Mouse (Mus musculus) right cerebral cortex, postnatal 10 days (tissue): ENCODE results near the gene Ddc.
A peak's percentile ranks its signal among the peaks of the same experiment; 100 is the strongest.

ENCODE experiments used
- DNase-seq, 2 experiments: peaks; one replicate each; pipeline ENCODE4 v3.0.0; 2021; ENCODE audit warnings: low spot score in 2 of 2

Ddc gene

DNA sequence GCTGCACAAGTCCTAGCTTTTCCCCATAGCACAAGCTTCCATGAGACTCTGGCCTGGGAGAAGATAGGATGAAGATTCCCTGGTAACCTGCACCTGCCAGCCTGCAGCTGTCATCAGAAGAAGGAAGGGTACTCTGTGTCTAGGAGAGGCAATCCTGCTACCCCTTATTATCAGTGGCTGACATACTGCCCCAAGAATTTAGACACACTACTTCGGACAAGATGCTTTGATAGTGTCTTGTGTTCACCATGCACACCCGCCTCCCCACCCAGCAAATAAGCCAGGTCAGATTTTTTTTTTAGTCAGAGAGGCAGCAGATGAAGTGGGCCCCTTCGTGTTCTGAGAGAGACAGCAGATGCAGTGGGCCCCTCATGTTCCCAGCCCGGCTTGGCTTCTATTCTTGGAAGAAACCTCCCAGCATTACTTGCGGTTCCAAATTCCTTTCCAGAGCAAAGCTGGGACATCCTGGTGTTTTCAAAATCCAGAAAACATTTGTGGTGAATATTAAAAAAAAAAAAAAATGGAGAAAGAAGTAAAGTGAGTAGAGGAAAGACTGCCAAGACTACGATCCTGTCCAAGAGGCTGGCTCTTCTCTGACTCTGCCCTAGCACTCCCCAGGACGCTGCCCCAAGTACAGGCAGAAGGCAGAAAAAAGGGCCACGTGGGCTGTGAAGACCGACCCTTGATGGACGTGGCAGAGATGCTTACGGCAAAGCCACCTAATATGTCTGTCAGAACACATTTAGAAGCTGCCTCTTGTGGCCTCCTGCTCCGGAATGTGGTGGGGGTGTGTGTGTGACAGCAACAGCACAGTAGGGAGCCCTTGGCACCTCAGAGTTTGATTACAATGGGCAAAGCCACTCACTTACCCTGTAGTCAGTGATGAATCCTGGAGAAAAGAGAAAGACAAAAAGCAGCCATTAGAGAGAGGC is 73.7 kb downstream of the Ddc start:
- DNase-seq = no peak

DNA sequence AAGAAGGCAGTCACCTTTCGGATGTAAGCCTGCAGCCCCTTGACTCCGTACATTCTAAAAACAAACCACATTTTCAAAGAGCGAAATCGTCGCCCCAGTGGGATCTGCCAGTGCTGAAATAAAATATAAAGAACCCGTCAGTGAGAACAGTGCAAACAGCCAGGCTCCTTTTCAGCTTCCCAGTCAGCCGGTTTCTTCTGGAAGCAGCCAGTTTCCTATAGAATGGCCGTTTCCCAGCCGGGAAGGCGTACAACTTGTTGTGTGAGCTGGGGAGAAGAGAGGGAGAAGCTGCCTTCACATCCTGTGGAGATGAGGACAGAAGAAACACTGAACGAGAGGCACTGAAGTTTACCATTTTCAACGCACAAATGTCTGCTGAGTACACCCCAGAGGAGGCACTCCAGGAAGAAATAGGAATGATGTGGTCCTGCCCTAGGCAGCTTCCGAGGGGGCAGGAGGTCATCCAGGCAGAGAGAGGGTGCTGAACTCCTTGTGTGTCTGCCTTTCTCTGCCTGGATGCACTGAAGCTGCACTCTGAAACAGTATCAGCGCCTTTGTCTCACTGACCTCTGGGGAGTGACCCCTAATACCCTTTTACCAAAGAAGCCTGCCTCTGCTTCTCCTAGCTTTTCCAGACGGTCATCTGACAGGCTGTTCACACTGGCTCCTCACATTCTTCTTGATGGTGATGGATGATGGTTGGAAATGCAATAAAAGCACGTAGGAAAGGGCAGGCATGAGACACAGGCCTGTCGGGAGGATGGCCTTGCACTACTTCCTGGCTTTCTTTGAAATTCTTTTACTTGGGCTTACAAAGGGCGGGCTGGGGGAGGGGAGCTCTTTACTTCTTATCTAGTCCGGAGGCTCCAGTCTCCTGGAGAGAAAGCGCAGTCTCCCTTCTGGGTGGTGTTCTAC is 75.5 kb downstream of the Ddc start:
- DNase-seq = peak; percentile 38 to 42

DNA sequence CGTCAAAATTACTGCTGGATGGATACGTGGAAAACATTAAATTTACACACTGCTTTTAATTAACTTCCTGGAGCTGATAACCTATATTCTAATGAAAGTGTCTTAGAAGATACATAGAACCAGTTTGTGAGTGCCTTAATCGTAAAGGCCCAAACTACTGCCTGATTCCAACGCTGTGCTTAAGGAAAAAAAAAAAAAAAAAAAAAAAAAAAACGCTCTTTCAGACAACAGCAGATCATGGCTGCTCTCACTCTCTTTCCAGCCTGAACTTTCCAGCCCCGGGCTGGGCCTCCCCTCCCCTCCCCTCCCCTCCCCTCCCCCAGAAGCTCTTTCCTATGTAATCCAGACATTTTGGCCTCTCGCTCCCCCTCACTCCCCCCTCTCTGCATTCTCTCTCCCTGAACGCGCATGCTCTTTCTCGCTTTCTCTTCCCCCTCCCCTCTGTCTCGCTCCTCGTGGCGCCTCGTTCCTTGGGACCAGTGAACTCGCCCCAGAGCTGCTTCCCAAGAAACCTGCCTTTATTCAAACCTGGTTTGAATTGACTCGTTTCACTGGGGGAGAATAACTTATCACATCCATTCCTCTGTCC is 76.5 kb downstream of the Ddc start:
- peak; percentile 62 to 66 for DNase-seq

DNA sequence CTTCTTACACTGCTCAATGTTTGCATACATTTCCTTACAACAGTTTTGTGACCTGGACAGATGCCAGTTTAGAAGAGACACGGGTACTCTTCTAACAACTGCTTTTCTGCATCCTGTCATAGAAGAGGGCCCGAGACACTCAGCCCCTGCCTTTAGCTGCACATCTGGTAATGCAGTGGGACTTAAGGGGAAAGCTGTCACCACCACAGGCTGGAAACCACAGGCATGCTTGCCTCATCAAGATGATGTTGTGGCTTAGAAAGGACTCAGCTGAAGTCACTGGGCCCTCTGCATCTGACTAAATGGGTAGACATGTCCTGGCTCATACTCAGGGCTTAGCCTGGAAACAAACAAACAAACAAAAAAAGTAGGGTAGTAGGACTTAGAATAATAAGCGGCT is 77.2 kb downstream of the Ddc start:
- no peak for DNase-seq

DNA sequence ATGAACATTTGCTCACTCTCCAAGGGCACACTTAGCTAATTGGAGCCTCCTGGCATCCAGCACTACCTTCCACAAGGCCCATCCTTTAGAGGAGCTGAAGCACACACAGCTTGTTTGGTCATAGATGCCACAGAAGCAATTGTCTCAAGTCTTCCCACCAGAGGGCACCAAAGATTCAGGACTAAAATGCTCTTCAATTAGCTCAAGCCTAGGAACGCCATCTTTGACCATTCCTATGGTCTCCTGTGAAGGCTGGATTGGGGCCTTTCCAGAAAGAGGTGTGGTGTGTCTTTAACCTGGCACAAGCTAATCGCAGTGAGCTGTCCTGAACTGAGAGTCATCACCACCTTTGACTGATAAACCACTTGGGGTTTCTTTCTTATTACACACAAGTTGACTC is 77.7 kb downstream of the Ddc start:
- DNase-seq = peak; percentile 88 to 89

DNA sequence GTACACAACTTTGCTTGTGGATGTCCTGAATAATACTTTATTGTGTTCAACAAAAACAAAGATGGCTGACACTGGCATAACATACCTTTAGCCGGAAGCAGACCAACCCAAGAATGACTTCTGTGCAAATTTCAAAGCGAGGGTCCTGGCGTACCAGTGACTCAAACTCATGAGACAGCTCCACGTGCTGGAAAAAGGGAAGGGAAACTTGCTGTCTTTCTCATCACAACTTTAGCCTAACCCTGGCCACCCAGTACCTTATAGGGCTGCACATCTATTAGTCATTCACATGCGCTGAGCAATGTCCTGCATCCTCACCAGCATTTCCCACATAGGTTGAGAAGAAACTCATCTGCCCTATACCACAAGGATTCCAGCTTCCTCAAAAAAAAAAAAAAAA is 78.7 kb downstream of the Ddc start:
- DNase-seq = no peak

DNA sequence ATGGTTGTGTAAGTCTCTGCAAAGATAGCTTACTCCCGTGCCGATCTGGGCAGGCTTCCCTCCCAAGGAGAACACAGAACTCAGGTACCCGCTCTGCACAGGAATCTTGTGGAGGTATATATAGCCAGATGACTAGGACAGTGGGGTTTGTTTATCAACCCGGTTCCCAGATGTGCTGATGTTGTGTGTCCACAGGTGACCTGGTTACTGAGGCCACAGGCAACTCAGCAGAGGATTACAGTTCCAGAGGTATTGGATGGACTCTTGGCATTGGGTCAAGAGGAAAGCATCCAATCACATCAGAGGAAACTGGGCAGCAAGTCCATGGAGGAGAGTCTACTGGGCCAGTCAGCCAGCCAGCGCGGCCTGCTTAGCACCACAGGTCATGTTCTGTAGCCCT is 79.1 kb downstream of the Ddc start:
- DNase-seq = no peak

DNA sequence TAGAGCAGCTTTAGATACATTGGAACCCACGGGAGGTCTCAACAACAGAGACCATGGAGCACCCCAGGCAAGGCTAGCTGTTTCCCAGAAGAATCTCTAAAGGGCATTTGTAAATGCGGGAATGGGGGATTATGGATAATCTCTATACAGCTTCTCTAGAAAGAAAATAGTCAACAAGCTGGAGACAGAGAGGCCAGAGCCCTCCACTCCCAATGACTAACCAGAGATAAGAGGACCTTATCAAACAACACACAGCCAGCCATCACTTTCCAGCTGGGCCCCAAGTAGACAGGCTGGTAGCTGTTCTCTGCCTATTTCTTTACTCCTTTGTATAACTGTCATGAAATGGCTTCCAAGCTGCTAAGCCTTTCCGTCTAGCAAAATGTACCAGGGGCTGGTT is 82.2 kb downstream of the Ddc start:
- DNase-seq = no peak

DNA sequence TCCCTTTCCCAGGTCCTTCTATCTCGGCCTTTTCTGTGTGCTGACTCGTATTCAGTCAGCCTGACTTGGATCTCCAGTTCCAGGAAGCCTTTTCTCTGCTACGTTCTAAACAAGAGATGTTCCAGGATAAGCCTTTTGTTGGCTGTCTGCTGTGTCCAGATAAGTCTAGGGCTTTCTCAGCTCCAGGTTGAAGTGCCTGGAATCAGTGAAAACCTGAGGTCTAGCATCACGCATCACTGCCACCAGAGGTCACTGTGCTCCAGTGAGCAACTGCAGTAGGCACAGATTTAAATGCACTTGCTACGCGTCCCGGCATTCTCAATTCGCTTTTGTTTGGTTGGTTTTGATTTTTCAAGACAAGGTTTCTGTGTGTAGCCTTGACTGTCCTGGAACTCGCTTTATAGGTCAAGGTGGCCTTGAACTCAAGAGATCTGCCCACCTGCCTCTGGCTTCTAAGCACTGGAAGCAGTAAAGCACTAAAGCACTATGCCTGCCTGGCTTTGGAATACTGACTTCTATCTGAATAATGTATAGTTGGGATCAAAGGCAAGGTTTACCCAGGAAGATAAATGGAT is 86.0 kb downstream of the Ddc start:
- DNase-seq = peak; percentile 84 to 88

DNA sequence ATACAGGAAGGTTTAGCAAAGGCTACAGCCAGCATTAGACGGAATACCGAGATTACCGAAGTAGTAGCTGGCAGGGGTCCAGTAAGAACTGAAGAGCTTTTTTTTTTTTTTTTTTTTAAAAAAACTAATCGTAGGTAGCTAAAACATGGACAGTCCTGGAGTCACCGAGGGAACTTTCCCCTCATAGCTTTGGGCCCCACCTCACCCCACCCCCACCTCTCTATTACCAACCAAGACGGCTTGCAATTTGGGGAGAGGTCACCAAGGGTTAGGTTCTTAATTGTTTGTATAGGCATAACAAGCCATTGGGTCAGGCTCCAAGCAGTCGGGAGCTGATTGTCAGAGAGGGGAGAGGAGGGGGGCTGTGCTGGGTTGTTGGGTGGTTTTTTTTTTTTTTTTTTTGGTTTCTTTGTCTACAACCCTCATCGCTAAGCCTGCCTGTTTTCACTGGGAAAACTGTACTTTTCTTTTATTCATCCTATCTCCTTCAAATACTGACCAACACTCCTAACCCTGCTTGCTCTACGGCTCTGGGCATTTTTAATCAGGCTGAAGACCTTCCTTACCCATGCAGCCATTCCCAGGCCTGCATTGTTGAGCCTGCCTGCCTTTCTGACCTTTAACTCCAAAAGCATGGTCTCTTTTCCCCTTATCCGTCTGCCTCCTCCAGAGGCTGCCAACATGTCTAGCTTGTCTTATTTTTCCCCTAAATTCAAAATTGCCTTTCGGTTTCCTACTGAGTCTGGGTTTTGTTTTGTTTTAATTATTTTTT is 88.4 kb downstream of the Ddc start:
- DNase-seq = no peak

DNA sequence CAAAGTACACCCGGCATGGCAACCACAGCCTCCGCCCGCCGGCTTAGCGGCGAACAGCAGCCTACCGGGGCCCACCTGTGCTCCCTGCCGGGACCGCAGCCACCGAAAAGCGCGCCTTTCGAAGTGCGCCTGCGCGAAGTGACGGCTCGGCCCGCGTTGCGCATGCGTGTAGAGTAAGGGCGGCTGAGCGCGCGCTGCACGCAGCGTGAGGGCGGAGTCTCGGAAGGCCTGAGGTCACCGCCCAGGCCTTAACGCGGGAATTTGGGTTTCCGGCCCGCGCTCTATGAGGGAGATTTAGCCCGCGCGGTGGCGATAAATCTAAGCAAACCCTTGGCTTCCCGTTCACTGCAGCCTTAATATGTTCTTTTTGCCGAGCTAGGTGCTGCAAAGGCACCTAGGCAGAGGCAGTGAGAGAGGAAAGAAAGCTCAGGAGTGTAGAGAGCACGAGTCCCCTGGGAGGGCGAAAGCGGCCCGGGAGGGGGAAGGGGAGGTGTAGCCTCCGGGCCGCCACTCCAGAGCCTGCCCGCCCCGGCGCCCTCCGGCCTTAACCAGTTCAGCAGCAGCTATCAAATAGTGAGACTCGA is 89.0 kb downstream of the Ddc start, which contains the start of gene Fignl1:
TSS of gene Fignl1 (minus strand) at position 143 of the 584 bp plus-strand sequence.
- DNase-seq = peak; percentile 94 to 96

DNA sequence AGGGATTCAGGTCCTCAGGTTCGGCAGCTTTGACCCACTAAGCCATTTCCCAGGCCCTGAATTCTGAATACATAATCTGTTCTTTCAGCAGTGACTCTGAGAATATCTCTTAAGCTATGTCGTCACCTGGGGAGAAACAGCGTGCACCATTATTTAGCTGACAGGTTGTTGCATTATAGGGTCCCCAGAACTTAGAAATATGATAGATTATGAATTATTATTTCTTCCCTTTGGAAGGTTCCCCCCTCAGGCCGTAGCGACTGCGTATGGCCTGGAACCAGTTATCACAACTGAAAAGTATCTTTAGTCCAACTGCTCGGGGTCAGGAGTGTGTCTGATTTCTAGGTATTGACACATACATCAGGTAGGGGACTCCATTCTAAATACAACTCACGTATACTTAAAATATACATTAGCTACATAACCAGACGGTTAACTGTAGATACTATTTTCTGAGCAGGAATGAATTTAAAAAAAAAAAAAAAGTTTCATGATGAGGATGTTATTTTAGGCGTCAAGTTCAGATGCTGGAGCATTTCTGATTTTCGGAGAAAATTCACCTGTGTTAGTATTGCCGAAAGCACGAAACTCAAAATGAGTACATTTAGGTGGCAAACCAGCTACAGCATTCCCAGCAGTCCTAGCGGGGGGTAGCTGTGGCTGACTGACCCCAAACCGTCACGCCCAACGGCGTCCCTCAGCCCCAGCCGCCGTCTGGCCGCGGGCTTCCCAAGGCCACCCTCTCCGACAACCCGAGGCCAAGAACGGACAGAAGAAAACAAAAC is 89.7 kb downstream of the Ddc start:
- DNase-seq = no peak

DNA sequence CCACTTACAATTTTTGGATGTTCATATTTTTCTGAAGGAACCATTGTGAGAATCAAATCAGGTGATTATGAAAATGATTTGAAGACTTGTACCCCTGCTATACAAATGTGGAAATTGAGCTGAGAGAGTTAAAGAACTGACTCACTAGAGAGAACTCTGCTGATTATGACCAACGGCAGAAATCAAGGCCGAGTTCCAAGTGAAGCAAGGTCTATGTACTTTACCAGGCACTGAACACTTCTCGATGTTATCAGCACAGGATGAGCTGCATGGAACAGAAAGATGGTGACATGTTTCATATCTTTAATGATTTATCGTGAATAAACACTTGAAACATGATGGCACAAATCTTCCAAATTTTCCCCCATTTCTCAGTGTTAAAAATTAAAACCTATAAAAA is 92.0 kb downstream of the Ddc start:
- DNase-seq = no peak

DNA sequence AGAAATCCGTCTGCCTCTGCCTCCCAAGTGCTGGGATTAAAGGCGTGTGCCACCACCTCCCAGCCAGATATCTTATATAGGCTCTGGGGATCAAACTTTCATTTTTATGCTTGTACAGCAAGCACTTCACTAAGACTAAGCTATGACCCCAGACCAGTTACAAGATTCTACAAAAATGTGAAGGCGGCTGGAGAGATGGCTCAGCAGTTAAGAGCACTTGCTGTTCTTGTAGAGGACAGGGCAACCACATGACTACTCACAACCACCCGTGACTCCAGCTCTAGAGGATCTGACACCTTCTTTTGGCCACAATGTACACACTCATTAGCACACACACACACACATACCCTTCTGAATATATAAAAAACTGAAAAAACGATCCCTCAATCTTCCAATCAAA is 93.5 kb downstream of the Ddc start:
- no peak for DNase-seq

DNA sequence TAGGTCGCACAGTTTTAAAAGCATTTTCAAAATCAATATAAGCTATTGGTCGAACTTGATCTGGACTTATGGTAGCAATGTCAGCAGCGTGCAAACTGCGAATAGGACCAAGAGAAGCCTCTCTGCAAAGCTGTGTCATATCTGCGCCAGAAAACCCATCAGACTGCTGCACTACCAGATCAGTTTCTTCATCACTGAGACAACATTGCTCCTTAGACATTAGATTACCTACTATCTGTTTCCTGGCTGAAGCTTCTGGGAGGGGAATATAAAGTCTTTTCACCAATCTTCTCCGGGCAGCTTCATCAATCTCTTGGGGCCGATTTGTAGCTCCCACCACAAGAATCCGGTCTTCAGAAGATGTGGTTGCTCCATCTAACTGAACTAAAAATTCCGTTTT is 96.9 kb downstream of the Ddc start:
- DNase-seq = no peak

DNA sequence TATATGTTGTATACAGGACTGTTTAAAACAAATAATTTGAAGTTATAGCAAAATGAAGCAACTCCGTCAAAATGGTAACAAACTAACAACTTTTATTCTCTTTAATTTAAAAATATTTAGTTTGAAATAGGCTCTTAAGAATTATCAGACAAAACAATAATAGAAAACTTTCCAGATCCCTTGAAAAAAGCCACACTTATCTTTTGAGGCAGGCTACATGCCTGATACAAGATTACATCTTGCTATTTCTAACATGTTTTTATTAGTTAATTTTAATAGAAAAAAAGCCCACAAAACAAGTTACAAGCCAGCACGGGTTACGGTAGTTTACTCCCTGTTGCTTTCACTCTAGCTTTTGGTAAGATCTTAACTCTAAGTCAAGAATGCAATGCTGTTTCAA is 97.6 kb downstream of the Ddc start:
- DNase-seq = no peak

DNA sequence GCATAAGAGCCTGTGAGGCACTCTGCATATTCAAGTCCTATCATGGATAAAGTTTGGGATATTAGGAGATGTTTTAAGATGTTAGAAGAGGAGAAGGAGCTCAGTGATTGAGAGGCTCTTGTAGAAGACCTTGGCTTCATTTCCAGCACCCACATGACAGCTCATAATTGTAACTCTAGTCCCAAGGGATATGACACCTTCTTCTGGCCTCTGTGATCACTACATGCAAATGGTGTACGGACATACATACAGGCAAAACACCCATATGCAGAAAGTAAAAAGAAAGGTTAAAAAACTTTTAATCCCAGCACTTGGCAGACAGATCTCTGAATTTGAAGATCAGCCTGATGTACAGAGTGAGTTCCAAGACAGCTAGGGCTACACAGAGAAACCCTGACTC is 99.3 kb downstream of the Ddc start:
- no peak for DNase-seq

DNA sequence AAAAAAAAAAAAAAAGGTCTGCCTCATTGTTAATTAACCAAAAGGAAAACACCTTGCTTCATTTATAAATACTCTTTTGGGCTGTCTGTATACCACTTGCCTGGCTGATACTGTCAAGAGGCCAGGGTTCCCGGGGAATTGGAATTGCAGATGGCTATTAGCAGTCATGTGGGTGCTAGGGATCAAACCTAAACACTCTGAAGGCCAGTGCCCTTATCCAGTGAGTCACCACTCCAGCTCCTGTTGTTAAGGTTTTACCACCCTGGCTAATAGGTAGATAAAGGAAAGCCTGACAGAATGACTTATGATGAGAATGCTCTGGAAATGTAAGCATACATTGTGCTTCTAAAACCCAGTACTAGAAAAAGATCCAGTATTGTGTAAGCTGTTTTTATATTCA is 103.3 kb downstream of the Ddc start:
- no peak for DNase-seq

DNA sequence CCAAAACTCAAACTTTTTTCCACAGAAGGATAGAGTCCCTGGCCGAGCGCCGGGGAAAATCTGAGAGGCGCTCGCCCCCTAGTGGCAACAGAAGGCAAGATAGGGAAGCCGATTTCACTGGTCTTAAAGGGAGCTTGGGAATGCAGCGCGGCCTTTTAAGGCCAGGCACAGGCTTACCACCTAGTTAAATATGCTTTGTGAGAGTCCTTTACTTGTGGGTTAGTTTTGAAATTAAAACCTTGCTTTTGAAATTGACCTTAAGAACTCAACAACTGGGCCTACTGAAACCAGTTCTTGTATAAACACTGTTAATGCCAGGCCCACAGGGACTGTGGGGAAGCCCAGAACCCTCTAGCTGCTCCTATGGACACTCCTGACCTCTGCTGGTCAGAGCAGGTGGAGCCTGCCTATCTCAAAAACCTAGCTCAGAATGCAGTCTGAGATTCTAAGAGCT is 109.4 kb downstream of the Ddc start:
- peak; percentile 71 to 84 for DNase-seq

DNA sequence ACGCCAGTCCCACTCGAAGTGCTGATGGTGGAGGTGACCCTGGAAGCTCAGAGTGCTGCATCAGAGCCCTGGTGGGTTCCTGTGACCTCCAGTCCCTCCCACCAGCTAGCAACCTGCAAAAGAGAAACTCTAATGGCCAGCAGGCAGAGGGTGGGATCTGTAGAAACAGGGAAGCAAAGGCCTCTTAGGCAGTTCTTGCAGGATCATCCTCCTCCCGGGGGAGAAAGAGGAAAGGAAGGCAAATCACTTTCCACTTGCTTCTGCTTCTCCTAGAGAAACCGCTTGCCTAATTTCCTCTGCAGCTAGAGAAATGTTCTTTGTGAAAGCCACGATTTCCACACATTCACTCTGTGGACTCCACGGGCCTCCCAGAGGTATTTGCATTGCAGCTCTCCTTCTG is 112.5 kb downstream of the Ddc start:
- DNase-seq = no peak
